Mouse (Mus musculus) cerebellum, adult 11 months (tissue): Measurements from ENCODE around the gene Gm45837.

Source experiments
- DNase-seq: peaks from one replicate; pipeline ENCODE4 v3.0.0; 2022

Gene Gm45837

DNA sequence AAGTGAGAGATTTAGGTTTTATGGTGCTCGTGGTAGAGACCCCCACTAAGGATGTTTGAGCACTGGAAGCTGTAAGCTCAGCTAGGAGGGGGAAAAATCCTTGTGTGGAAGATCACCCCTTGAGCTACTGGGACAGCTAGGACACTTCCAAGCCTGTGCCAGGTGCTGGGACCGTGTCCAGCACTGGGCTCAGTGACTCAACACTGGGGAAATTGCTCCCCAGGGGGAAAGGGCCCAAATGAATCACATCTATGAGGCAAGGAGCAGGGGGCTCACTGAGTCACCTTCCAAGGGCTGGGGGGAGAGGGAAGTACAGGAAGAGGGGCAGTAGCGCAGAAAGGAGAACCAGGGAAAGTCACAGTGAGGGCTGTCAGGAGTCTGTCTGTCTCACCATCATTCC lies 39.2 kb downstream of the Gm45837 start:
- no peak for DNase-seq

DNA sequence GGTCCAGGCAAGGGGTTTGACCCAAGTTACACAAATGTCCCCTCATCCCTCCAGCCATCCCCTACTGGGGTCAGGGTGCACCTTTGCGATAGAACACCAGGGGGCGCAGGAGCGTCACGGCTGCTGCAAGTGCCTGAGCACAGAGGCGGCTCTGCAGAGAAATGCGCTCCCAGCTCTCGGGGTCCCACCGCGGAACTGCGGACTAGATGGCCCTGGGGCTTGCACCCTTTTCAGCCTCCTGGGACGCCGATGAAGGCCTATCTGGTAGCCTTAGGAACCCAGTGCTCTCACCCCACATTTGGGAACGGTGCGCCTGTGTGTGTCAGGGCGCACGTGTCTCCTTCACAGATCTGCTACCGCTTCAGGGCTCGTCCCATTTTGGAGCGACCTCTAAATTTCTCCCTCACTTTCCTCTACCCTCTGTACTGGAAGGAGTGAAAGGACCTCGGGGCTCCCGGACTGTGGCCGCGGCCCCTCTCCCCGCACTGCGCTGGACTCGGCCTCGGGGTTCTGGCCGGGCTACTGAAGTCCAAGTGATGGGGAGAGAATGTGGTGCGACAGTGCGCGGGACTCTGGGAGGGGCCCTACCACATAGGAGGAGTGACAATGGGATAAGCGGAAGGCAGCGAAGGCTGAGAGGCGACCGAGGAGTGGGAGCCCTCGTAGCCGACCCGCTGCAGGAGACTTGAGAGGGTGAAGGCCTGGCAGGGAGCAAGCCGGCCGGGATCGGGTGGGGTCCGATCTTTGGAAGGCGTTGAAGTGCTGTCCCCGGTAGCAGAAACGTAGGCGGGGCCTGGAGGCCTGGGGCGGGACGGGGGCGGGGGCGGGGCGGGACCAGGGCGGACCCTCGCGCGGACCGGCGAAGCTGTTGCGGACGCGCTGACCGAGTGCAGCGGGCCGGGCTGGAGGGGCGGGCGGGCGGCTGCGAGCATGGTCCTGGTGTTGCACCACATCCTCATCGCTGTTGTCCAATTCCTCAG lies 40.0 kb downstream of the Gm45837 start:
- DNase-seq: peak; percentile 75

DNA sequence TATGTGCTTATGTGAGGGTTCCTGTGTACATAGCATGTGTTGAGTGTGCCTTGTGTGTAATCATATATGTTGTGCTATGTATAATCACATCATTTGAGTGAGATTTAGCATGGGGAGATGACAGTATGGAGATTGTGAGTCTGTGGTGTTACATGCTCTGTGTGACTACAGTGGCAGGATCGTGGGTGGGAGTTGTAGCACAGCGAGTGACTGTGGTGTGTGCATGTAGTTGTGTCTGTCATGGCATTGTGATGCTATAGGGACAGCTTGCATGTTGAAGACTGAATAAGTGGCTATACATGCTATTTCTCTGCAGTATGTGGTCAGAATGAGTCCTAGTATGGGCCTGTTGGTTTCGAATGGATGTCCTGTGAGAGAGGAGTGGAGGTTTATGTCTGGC lies 42.0 kb downstream of the Gm45837 start:
- DNase-seq: no peak

DNA sequence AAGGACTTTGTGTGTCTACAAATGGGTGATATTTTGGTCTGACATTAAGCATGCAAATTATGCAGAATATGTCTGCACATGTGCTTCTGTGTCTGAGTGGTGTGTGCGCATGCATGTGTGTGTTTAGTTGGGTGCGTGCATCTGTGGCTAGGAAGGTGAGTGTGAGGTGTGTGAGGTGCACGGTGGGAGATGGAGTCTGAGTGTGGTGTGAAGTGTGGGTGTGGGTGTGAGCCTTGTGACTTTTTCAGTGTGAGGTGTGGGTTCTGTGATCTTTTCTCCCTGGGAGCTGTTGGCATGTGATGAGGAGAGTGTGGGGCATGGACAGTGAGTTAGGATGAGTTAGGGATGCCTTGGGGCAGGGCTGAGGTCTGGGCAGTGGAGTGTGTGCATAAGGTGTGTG lies 42.6 kb downstream of the Gm45837 start:
- no peak for DNase-seq

DNA sequence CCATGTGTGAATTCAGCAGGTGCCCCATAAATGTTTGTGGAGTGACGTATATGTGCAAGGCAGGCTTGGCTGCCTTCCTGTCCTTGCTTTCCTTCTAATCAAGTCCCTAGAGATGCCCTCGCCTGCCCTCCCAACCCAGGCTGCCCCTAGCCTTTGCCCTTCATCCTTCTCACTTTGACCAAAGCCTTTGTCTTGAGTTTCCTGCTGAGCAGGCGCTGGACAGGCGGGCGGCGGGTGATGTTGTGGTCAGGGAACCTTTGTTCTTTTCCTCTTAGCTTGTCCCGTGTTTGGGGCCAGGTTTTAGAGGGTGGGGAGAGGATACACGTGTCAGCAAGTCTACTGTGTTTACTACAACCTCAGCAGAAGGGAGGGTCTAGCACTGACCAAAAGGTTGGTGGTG lies 43.0 kb downstream of the Gm45837 start:
- DNase-seq: no peak

DNA sequence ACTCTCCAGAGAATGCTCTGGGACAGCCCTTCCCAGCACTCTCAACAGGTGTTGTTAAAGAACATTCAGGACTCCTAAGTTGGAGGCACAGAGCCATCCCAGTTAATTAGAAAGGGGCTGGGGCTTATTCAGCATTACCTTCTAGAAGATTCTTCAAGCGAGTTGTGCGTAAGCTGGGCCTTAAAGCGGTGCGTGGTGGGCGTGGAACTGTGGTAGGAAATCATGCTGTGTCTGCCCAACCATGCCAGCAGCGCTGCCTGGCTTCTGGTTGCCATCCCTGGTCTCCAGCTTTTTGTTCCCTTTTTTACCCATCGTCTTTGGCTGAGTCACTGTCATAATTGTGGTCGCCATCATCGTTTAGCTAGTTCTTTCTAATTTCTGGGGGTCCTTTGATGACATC lies 43.8 kb downstream of the Gm45837 start:
- DNase-seq: no peak

DNA sequence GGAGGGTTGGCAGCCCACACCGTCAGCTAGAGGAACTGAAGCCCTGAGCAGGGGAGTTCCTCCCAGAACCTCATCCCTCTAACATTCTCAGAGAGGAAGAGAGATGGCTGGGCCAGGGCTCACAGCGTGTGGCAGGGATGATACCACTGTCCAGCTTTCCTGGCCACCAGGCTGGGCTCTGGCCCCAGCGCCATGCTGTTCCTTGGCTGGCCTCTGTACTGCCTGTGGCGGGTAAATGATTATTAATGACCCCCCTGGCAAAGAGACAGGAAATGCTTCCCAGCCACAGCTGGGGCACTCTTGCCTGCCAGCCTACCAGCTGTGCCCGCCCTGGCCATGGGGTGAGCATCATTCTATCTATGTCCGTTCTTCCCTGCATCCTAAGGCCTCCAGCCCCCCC lies 44.5 kb downstream of the Gm45837 start:
- DNase-seq: no peak

DNA sequence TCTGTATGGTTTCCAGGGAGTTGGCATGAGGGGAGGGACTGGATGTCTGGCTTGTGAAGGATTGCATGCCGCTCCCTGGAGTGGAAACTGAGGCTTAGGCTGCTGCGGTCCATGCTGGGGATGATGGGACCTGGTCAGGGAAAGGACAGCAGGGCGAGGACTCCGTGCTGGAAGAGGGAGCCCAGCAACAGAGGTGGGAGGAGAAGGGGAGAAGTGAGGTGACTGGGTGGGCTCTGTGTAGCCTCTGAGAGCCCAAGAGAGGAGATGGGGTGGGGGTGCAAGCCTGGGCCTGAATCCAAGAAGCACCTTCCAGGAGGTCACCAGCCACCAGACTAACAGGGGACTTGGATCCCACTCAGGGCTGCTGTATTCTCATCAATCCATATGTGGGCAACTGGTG lies 45.6 kb downstream of the Gm45837 start:
- DNase-seq: no peak

DNA sequence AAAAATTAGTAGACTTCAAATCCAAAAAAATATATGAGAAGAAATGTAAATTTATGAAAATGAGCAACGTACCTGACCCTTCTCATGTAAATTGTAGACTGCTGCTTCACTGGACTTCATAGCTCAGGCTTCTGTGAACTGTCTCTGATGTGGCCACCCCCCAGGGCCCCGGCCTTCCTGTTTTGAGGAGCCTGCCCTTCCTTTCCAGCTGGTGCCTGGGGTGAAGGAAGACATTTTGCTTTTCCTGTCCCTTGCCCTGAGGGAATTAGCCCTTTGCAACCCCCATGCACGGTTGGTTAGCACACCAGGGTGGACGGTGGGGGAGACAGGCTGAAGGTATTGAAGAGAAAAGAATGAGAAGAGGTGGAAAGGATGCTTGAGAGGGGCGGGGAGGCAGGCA lies 46.1 kb downstream of the Gm45837 start:
- DNase-seq: no peak

DNA sequence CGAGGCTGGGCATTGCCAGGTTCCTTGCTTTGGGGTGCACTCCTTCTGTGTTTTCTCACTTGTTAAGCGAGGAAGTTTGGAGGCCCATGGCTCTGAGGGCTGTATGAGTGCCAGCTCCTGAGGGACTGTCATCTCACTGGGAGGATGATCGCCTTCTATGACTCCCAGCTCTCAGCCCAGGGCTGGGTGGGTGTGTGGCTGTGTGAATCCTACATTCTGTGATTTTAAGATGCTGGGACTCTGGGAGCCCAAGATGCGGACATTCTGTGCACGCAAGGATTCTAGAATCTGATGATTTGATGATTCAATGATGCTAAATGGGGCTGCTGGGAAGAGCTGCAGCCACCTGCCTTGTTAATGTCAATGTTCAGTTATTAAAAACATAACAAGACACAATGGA lies 46.6 kb downstream of the Gm45837 start:
- no peak for DNase-seq

DNA sequence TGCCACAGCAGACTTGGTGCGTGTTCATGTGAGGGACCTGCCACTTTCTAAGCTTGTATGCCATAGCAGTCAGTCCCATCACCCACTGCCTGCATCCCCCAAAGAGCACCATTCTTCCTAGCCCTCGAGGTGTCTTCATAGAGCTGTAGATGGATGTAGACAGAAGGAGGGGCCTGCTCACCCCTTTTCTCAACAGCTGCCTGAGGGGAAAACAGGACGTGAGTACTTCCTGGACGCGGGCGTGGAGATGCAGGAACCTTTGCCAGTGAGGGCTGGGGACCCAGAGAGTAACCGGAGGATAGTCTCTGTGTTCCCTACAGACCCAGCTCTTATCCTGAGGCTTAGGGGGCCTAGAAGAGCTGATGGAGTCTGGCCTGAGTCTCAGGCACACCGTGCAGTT lies 47.1 kb downstream of the Gm45837 start:
- no peak for DNase-seq

DNA sequence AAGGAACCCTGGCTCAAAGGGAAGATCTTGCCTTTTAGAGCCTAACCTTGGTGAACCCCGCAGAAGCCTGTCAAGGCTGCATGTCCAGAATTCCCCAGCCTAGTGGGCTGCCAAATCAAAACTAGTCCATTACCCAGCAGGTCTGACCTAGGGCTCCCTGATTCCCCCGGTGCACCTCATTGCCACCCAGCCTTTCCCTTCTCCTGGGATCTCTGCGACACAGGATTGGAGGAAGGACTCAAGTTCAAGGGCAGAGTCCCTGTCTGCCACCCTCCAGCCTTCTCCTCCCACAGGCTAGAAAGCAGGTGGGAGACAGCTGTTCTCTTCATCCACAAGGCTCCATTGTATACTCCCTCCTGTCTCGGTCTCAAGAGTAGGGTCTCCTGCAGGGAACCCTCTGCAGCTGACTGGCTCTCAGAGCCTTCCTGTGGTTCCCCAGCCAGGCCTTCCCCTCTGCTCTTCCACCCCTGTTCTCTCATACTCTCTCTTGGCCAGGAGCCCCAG lies 47.6 kb downstream of the Gm45837 start:
- DNase-seq: no peak

DNA sequence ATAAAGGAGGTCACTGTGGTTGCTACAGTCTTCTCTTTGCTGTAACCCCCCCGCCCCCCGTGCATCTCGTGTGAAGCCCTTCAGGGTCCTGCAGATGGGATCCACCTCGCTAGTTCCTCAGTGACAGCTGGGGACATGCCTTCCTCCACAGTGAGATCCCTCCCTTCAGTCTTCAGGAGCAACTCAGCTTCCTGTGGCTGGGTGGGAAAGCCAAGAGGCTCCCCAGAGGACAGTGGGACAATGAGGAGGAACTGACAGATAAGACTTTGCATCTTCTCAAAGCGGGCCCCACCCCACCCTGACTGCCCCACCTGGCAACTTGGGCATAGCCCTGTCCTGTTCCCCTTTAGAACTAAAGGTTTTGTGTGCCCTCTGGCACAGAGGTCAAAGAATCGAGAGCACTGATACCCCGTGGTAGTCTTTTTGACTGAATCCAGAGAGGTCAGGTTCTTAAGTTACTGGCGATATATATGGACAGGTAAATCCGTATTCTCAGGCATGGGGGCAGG lies 48.7 kb downstream of the Gm45837 start:
- DNase-seq: no peak

DNA sequence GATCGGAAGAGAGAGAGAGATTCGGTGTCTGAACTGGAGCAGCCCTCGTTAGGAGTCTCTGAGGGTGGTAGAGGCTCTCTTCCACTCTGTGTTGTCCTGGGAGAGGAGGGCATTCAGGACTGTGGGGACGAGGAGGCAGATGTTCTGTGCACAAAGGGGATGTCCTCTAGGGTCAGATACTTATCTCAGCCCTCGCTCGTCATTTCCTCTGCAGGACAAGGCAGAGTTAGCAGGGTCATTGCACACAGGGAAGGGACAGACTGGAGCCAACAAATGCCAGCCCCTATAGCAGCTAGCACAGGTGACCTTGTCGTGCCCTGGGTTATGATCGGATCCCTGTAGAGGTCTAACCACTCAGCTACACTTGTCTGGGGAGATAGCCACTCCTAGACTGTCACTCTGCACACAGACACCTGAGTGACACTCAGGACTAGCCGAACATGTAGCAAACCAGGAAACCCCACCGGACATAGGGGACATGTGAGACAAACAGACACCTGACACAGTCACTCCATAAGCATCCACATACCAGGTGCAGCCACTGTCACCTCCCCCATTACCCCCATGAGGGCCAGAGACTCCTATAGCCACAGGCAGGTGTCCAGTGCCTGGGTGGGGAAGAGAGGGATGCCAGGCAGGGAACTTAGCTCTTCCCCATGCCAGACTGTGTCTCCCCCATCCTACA lies 49.4 kb downstream of the Gm45837 start:
- DNase-seq: no peak

DNA sequence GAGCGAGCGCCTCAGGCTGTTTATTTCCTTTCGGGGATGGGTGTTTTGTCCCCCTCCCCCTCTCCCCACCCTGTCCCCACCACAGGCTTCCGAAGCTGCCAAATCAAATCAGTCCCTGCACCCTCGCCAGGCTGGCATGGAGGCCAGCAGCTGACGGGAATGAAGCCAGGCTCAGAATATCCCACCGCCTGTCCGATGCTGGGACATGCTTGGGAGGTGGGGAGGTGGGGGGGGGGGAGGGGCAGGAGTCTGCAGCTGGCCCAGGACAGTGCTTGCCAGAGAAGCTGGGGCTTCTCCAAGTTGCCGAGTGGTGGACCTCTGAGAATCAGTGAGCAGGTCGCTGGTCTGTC lies 49.9 kb downstream of the Gm45837 start:
- no peak for DNase-seq

DNA sequence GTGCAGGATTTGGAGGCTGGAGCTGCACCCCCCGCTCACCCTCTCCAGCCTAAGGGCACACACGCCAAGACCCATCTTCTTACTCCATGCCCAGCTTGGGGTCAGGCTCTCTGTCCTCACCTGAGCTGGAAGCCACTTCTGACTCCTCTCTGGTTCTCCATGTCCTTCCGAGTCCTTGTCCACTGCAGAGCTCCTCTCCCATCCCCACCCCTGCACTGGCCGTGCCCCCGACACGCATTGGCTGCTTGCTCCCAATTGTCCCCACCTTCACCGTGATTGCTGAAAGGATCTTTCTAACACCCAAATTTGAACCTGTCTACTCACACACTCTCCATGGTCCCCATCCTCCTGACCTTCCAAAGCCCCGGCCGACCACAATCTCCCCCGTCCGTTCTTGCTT lies 50.9 kb downstream of the Gm45837 start:
- DNase-seq: no peak

DNA sequence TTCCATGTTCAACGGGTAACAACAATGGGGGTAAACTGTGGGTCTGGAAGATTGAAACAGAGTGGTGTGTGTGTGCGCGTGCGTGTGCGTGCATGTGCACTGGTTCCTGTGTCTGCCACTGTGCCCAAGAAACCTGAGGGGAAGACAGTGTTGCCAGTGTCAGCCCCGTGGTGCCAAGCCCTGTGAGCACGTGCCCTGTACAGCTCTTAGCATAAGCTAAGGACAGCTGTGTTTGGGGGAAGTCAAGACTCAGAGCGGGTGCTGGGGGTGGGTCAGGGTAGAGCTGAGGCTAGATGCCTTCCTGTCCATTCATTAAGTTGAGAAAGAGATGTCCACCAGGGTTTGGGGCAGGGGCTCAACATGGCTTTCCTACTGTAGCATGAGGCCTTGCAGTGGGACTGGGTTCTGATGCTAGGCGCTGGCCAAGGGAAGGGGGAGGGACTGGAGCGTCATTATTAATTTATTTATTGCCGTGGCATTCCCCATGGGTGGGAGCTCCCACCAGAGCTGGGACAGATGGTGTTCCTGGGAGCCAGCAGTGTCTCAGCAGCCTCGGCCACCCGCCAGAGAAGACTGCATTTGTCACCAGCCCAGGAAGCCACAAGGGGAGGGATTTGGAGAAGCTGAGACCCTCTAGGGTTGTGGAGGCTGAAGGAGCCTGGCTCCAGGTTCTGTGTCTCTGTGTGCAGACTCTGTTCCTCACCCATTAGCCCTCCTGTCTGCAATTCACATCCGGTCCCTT lies 51.8 kb downstream of the Gm45837 start:
- no peak for DNase-seq

DNA sequence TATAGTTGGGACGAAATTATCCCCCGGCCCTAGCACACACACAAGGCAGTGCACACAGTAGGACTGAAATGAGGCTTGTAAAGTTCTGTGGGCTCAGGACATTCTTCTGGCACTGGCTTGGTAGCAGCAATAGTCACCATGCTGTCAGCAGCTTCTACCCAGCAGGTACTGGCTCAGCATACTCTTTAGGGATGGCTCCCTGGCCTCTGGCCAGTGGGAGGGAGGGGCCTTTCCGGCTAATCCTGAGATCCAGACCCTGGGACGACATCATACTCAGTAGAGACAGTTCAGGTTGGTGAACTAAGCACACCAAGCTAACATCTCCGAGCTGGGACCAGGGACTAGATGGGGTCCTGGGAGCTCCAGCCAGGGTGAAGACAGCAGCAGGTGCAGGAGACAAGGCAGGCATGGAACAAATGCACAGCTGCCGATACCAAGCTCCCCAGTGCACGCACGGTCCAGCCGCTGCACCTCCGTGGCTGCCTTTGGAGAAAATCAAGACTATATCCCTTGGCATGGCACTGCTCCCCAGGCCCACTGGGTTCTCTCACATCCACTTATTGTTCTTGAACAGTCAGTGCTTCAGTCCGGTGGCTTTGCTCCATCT lies 53.1 kb downstream of the Gm45837 start:
- DNase-seq: no peak

DNA sequence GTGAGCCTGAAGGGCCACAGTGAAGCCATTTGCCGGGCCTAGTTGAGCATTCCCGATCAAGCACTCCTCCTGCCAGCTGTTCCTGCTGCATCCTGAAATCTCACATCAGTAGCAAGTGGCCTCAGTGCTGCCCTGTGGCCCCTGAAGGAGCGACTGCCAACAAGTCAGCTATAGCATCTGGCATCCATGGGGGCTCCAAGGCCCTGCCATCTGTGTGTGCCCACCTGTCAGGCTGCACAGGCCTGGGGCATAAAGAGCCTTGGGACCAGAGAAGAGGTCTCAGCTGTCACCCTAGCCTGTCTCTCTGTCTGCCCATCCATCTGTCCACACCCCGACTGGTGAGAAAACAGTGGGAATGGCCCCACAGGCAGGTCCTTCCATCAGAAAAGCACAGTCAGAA lies 54.2 kb downstream of the Gm45837 start:
- DNase-seq: no peak

DNA sequence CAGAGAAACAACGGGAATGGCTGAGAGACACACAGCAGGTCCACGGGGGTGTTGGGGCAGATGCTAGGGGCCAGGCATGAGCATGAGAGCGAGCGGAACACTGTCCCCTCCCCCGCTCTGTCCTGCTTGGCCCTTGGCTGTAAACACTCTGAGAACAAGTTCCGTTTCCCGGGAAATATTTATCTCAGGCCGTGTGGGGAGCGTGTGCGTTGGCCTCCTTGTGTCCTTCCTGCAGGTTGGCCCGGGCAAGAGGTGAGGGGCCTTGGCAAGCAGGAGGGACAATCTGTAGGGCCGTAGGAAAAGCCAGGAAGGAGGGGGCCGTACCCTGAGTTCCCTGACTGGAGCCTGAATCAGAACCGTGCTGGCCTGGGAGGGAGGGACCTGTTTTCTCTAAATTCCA lies 54.7 kb downstream of the Gm45837 start:
- DNase-seq: no peak

DNA sequence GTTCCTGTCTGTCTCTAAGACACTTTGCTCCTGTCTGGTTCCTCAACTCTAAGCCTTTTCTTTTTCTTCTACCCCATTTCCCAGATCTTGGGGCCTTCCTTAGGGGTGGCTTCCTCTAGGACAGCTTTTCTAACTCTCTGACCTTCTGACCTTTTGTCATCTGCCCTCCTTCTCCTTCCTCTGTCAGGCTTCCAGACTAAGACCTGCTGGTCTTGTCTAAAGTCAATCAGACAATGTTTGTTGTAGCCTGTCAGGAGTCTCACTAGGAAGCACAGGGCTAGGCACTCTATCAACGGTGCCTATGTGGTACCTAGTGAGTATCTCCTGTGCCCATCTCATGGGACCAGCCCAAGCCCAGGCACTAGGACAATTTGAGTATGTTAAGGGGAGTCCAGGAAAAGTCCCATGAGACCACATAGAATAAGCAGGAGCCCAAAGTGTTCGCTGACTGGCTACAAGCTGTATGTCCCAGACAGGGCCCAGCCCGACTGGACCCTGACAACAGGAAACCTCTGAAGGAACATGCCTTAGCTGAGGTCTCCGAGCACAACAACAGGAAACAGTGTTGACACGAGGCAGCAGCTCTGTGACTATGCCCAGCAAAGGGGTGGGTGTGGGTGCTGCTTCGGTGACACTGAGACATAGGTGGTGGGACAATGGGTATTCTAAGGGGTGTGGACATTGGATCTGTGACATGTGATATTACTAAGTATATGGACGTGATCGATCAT lies 55.3 kb downstream of the Gm45837 start:
- no peak for DNase-seq

DNA sequence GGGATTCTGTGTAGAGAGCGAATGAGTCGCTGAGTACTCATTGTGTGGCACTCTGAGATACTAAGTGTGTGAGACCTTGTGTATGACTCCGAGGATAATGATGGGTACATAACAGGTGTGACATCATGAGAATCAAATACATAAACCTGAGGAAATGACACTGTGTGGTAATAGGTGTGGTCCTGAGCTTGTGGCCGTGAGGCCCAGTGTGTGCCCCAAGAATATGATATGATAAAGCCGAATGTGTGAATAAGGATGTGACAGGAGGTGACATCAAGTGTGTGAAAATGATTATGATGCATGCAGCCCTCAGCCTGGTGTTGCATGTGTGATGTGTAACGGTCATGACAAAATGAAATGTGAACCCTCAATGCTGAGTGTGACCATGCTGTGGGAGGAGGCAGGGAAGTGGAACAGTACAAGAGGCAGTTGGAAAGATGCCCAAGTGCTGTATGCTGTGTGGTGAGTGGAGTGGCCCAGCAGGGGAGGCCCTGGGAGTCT lies 55.9 kb downstream of the Gm45837 start:
- no peak for DNase-seq
